Mouse (Mus musculus): ENCODE results near the gene Pigm. TPM values are rescaled to one million over a fixed set of nuclear protein-coding genes. Genes with fewer than 3 reads are reported as not detected.

Gene Pigm
- 1 to 10 TPM; 7.8 to 8.3 TPM for total RNA-seq (2021)

- DNase-seq (ENCODE audit: low spot score in 2 of 2) = peak; percentile 97 to 98
- intact Hi-C loops (cut with DNase I) = no loop called here
These were observed at the start of gene Pigm for GRCm38 (mm10) chr1:172376198-172376667. Pigm (plus strand) TSS chr1:172376546.

GRCm38 (mm10) chr1:172326684-172327083, 49.7 kb upstream of the Pigm start:
- intact Hi-C loops (cut with DNase I) = loop anchor here (5.0 kb wide), 1 partner anchor 36 kb away; no protein-coding TSS in a partner anchor
- DNase-seq (ENCODE audit: low spot score in 2 of 2) = no peak

- intact Hi-C loops (cut with DNase I) = loop anchor here (5.0 kb wide), 1 partner anchor 35 kb away; no protein-coding TSS in a partner anchor
- DNase-seq (ENCODE audit: low spot score in 2 of 2) = peak; percentile 52 to 69
These were observed 48.9 kb upstream of the Pigm start for GRCm38 (mm10) chr1:172327206-172328001.

GRCm38 (mm10) chr1:172328041-172328440, 48.3 kb upstream of the Pigm start:
- intact Hi-C loops (cut with DNase I) = loop anchor here (5.0 kb wide), 1 partner anchor 34 kb away; no protein-coding TSS in a partner anchor
- DNase-seq (ENCODE audit: low spot score in 2 of 2) = no peak

- intact Hi-C loops (cut with DNase I) = loop anchor here (5.0 kb wide), 1 partner anchor 34 kb away; no protein-coding TSS in a partner anchor
- no peak for DNase-seq (ENCODE audit: low spot score in 2 of 2)
These were observed 47.9 kb upstream of the Pigm start for GRCm38 (mm10) chr1:172328461-172328860.

- intact Hi-C loops (cut with DNase I) = loop anchor here (5.0 kb wide), 1 partner anchor 33 kb away; no protein-coding TSS in a partner anchor
- DNase-seq (ENCODE audit: low spot score in 2 of 2) = peak; percentile 83 to 84
These were observed 47.2 kb upstream of the Pigm start, which contains the start of gene Kcnj9 for GRCm38 (mm10) chr1:172329131-172329530. Kcnj9 (minus strand) TSS chr1:172329318.

- no peak for DNase-seq (ENCODE audit: low spot score in 2 of 2)
- intact Hi-C loops (cut with DNase I) = loop anchor here (5.0 kb wide), 1 partner anchor 33 kb away; no protein-coding TSS in a partner anchor
These were observed 46.7 kb upstream of the Pigm start for GRCm38 (mm10) chr1:172329616-172330015.

GRCm38 (mm10) chr1:172331422-172331947, 44.9 kb upstream of the Pigm start:
- intact Hi-C loops (cut with DNase I) = no loop called here
- no peak for DNase-seq (ENCODE audit: low spot score in 2 of 2)

GRCm38 (mm10) chr1:172332925-172333324, 43.4 kb upstream of the Pigm start:
- intact Hi-C loops (cut with DNase I) = no loop called here
- no peak for DNase-seq (ENCODE audit: low spot score in 2 of 2)

GRCm38 (mm10) chr1:172333512-172333911, 42.8 kb upstream of the Pigm start:
- intact Hi-C loops (cut with DNase I) = no loop called here
- DNase-seq (ENCODE audit: low spot score in 2 of 2) = no peak

- DNase-seq (ENCODE audit: low spot score in 2 of 2) = no peak
- intact Hi-C loops (cut with DNase I) = no loop called here
These were observed 40.5 kb upstream of the Pigm start for GRCm38 (mm10) chr1:172335804-172336203.

GRCm38 (mm10) chr1:172337411-172338185, 38.7 kb upstream of the Pigm start:
- DNase-seq (ENCODE audit: low spot score in 2 of 2) = no peak
- intact Hi-C loops (cut with DNase I) = no loop called here

- intact Hi-C loops (cut with DNase I) = loop anchor here (2.0 kb wide), 1 partner anchor 18 kb away; no protein-coding TSS in a partner anchor
- peak; percentile 61 to 72 for DNase-seq (ENCODE audit: low spot score in 2 of 2)
These were observed 35.5 kb upstream of the Pigm start, which contains the start of gene Kcnj10 for GRCm38 (mm10) chr1:172340729-172341321. Kcnj10 (plus strand) TSS chr1:172341210.

GRCm38 (mm10) chr1:172341386-172341785, 35.0 kb upstream of the Pigm start:
- no peak for DNase-seq (ENCODE audit: low spot score in 2 of 2)
- intact Hi-C loops (cut with DNase I) = loop anchor here (2.0 kb wide), 1 partner anchor 17 kb away; no protein-coding TSS in a partner anchor

GRCm38 (mm10) chr1:172342729-172343128, 33.6 kb upstream of the Pigm start:
- DNase-seq (ENCODE audit: low spot score in 2 of 2) = peak in 1 of 2 experiments; percentile 49
- intact Hi-C loops (cut with DNase I) = no loop called here

- intact Hi-C loops (cut with DNase I) = no loop called here
- DNase-seq (ENCODE audit: low spot score in 2 of 2) = no peak
These were observed 32.4 kb upstream of the Pigm start for GRCm38 (mm10) chr1:172343914-172344313.

GRCm38 (mm10) chr1:172344820-172345219, 31.5 kb upstream of the Pigm start:
- intact Hi-C loops (cut with DNase I) = no loop called here
- no peak for DNase-seq (ENCODE audit: low spot score in 2 of 2)

GRCm38 (mm10) chr1:172346707-172347106, 29.6 kb upstream of the Pigm start:
- DNase-seq (ENCODE audit: low spot score in 2 of 2) = no peak
- intact Hi-C loops (cut with DNase I) = no loop called here

- intact Hi-C loops (cut with DNase I) = no loop called here
- no peak for DNase-seq (ENCODE audit: low spot score in 2 of 2)
These were observed 29.0 kb upstream of the Pigm start for GRCm38 (mm10) chr1:172347382-172347781.

Data from left cerebral cortex, postnatal 36 days (tissue).